Comparison of ENCODE assay signal across 8 mouse cellular contexts in genomic region chr16:94743853-94744501, GRCm38 (mm10).
A peak's percentile ranks its signal among the peaks of the same experiment; 100 is the strongest.
DNase-seq lines count a peak whose midpoint lies in the region; ATAC-seq lines count a peak whose summit lies in the region.

No protein-coding gene starts in this region.

- H3K4me3 ChIP-seq in embryonic facial prominence, embryonic 14.5 days (ENCODE audit: low read depth, low read length), result peak overlapping the region; percentile 22; the same call in 1 of the 2 replicates
- peak overlapping the region; percentile 6; the same call in 1 of the 2 replicates for H3K4me3 ChIP-seq in hindbrain, embryonic 12.5 days
- peak overlapping the region; percentile 14; the same call in 1 of the 2 replicates for H3K4me3 ChIP-seq in stomach, embryonic 16.5 days (replicated peaks; ENCODE audit: low read length)

- no peak for ATAC-seq in CD4-positive, CD25-positive, alpha-beta regulatory T cell, adult 4 months
- peak; percentile 87 for ATAC-seq in embryonic facial prominence, embryonic 14.5 days (ENCODE audit: low read depth)
- no peak for ATAC-seq in hindbrain, embryonic 12.5 days (ENCODE audit: low FRiP score)
- ATAC-seq in megakaryocyte, adult 5-6 weeks (ENCODE audit: poor library complexity, severe bottlenecking), result peak; percentile 45; the same call in 1 of the 2 replicates
- ATAC-seq in stomach, embryonic 16.5 days (ENCODE audit: insufficient read depth, low FRiP score), result peak; percentile 72; the same call in 1 of the 2 replicates

- 0 out of 2 replicates have a peak overlapping the region, but pooled peaks have one; percentile 10 for H3K9ac ChIP-seq in embryonic facial prominence, embryonic 14.5 days (ENCODE audit: low read depth, low read length)
- H3K9ac ChIP-seq in hindbrain, embryonic 12.5 days, result no peak overlapping the region
- peak overlapping the region; percentile 49 for H3K9ac ChIP-seq in stomach, embryonic 16.5 days (ENCODE audit: low read length)

- no peaks in the 10 kb centered on the region for H3K27me3 ChIP-seq in embryonic facial prominence, embryonic 14.5 days (replicated peaks; ENCODE audit: control insufficient read depth, insufficient read depth, low read length)
- no peaks in the 10 kb centered on the region for H3K27me3 ChIP-seq in hindbrain, embryonic 12.5 days
- H3K27me3 ChIP-seq in stomach, embryonic 16.5 days (ENCODE audit: control insufficient read depth, insufficient read depth, low read length), result no peaks in the 10 kb centered on the region

- peak overlapping the region; percentile 41 for H3K4me2 ChIP-seq in embryonic facial prominence, embryonic 14.5 days (ENCODE audit: low read depth, low read length)
- H3K4me2 ChIP-seq in hindbrain, embryonic 12.5 days (replicated peaks), result peak overlapping the region; percentile 32
- peak overlapping the region; percentile 41 for H3K4me2 ChIP-seq in stomach, embryonic 16.5 days (ENCODE audit: low read depth, low read length)

- H3K9me3 ChIP-seq in embryonic facial prominence, embryonic 14.5 days (ENCODE audit: control insufficient read depth, low read length), result no peaks in the 10 kb centered on the region
- no peaks in the 10 kb centered on the region for H3K9me3 ChIP-seq in hindbrain, embryonic 12.5 days (replicated peaks)
- H3K9me3 ChIP-seq in stomach, embryonic 16.5 days (replicated peaks; ENCODE audit: control insufficient read depth, low read length), result no peaks in the 10 kb centered on the region

- WGBS in embryonic facial prominence, embryonic 14.5 days, result 4% methylated on average over 11 of the region's 11 CpGs
- WGBS in hindbrain, embryonic 12.5 days, result 2% methylated on average over 11 of the region's 11 CpGs
- WGBS in stomach, embryonic 16.5 days, result 3% methylated on average over 11 of the region's 11 CpGs

- DNase-seq in CD4-positive, CD25-positive, alpha-beta regulatory T cell, adult 2 months (ENCODE audit: low read depth, low spot score), result peak; percentile 39
- DNase-seq in adrenal gland, postnatal 25 days, result peak; percentile 22
- DNase-seq in embryonic facial prominence, embryonic 14.5 days (ENCODE audit: low spot score), result peak; percentile 84
- peak; percentile 38 to 61 for DNase-seq in left cerebral cortex, adult 18-20 months (ENCODE audit: low spot score in 2 of 2)

- H3K4me1 ChIP-seq in embryonic facial prominence, embryonic 14.5 days (ENCODE audit: control insufficient read depth, insufficient read depth, low read length), result no peaks in the 10 kb centered on the region; the same call in 1 of the 2 replicates
- H3K4me1 ChIP-seq in hindbrain, embryonic 12.5 days, result 0 out of 2 replicates have a peak, but pooled peaks cover 6% of the 10 kb centered on the region
- no peaks in the 10 kb centered on the region for H3K4me1 ChIP-seq in stomach, embryonic 16.5 days (ENCODE audit: control insufficient read depth, insufficient read depth, low read length)

- no peaks in the 10 kb centered on the region for H3K36me3 ChIP-seq in embryonic facial prominence, embryonic 14.5 days (ENCODE audit: control insufficient read depth, insufficient read depth, low read length)
- no peaks in the 10 kb centered on the region for H3K36me3 ChIP-seq in hindbrain, embryonic 12.5 days
- H3K36me3 ChIP-seq in stomach, embryonic 16.5 days (ENCODE audit: control insufficient read depth, insufficient read depth, low read length), result no peaks in the 10 kb centered on the region

- H3K27ac ChIP-seq in embryonic facial prominence, embryonic 14.5 days (replicated peaks; ENCODE audit: low read depth, low read length), result no peak overlapping the region
- H3K27ac ChIP-seq in hindbrain, embryonic 12.5 days, result no peak overlapping the region
- H3K27ac ChIP-seq in stomach, embryonic 16.5 days (ENCODE audit: low read length), result no peak overlapping the region

Comparison
In these comparisons a context has a peak if more than half of its experiments do, and no peak if none do; other contexts are left out.
1. DNase-seq: peak in every context shown above with its lines; median percentile 84 in embryonic facial prominence, embryonic 14.5 days; 50 in left cerebral cortex, adult 18-20 months; 39 in CD4-positive, CD25-positive, alpha-beta regulatory T cell, adult 2 months; 22 in adrenal gland, postnatal 25 days.
2. ATAC-seq: peak in embryonic facial prominence, embryonic 14.5 days (single experiment), megakaryocyte, adult 5-6 weeks (single experiment) and stomach, embryonic 16.5 days (single experiment); none in CD4-positive, CD25-positive, alpha-beta regulatory T cell, adult 4 months (single experiment) and hindbrain, embryonic 12.5 days (single experiment).
3. Peak in every context shown above with its lines, with median percentiles within 50 percentile points of each other: H3K4me2 ChIP-seq and H3K4me3 ChIP-seq.